Mouse (Mus musculus) midbrain, embryonic 10.5 days (tissue): ENCODE measurements at regions not wholly inside any gene's neighbourhood (a gene's known extent, or its start where the extent isn't known, plus 50 kb on each side); places are given as distances from the start of the nearest gene placed in this dataset.
"Not testable (repeated sequence)": the region's sequence is repeated elsewhere in the genome, so short reads cannot be mapped to it uniquely, and the experiment has no call there.

Experiments used
- DNase-seq: peaks from one replicate; pipeline ENCODE4 v3.0.0-alpha.2; 2017; ENCODE audit warnings: low spot score
- H3K27ac ChIP-seq: fragments of 300-500 bp; sonication (generic); replicated peaks from 2 replicates; pipeline ENCODE4 v1.5.1; 2016; ENCODE audit warnings: mild to moderate bottlenecking
- H3K27me3 ChIP-seq: fragments of 300-500 bp; sonication (generic); 2 replicates; pipeline ENCODE4 v1.6.1; 2016; ENCODE audit warnings: low read depth, mild to moderate bottlenecking; ENCODE audit not compliant: poor library complexity, severe bottlenecking
- H3K36me3 ChIP-seq: fragments of 300-500 bp; sonication (generic); 2 replicates; pipeline ENCODE4 v1.6.1; 2016; ENCODE audit warnings: mild to moderate bottlenecking, moderate library complexity
- H3K4me1 ChIP-seq: fragments of 300-500 bp; sonication (generic); 2 replicates; pipeline ENCODE4 v1.6.1; 2016
- H3K4me3 ChIP-seq: fragments of 300-500 bp; sonication (generic); 2 replicates; pipeline ENCODE4 v1.5.1; 2016; ENCODE audit warnings: mild to moderate bottlenecking, moderate library complexity
- H3K9me3 ChIP-seq: fragments of 300-500 bp; sonication (generic); replicated peaks from 2 replicates; pipeline ENCODE4 v1.6.1; 2016; ENCODE audit warnings: mild to moderate bottlenecking
- WGBS: fragments of 180-500 bp; shearing (Covaris S2); methylation state at CpG from one replicate; pipeline ENCODE4 v1.1.7; 2016; 5-methylcytosine and 5-hydroxymethylcytosine counted together

DNA sequence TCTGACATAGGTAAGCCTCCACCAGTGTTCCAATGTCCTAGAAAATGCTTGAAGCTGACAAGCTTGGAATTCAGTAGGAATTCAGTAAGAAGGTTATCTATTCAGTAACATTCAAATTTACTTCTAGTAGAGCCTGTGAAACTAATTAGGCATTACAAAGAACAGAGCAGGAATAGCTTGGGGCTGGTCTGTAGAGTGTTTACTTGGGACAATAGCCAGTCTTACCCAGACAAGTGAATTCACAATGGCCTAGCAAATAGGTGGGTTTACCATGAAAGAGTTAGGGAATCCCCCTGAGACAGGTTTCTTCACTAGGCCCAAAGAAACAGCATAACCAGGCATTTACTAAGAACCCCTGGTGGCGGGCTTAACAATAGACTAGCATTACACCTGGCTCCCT is 212.5 kb upstream of the Fbxl4 start:
- H3K27me3 ChIP-seq, H3K27ac ChIP-seq, H3K36me3 ChIP-seq, H3K4me1 ChIP-seq, DNase-seq, H3K9me3 ChIP-seq, H3K4me3 ChIP-seq: not testable (repeated sequence)
- WGBS = 88% methylated on average over 1 of the region's 1 CpGs

DNA sequence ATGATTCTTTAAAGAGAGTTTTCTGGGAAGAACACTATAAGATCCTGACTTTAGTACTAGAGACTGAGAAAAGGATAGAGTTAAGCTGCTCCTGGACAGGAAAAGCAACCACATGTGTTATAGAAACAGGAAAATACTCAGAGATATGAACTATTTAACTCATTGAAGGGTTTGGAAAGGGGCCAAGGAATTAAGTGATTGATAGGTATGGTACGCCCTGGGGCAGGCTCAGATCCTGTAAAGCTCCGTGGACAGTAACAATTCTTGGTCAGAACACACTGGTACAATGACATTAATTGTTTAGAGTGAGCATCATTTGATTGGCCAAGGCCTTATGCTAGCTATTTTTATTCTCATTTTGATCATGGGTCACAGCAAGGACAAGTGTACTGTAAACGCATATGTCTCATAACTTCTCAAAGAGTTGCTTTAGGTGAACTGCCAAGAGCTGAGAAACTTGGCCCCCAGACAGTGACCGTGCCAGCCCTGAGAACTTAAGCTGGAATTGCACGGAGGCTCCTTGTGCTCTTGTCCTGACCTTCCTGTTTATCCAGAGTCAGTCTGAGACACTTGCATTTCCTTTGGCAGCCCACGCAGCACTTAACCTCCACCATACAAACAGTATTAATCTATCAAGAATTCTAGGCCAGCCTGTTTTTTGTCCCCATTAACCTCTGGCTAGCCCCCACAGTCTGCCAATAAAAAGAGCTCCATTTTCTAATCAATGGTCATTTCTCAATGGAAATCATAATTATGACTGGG is 210.5 kb upstream of the Fbxl4 start:
- Histone ChIP-seq H3K27me3 (peaks cover 5% of the 10 kb centered on the region), H3K36me3 (no peaks in the 10 kb centered on the region), H3K4me3 (no peak overlapping the region), H3K9me3 (no peaks in the 10 kb centered on the region), H3K4me1 (peaks cover 5% of the 10 kb centered on the region), H3K27ac (no peak overlapping the region)
- 82% methylated on average over 6 of the region's 6 CpGs for WGBS
- DNase-seq = no peak

DNA sequence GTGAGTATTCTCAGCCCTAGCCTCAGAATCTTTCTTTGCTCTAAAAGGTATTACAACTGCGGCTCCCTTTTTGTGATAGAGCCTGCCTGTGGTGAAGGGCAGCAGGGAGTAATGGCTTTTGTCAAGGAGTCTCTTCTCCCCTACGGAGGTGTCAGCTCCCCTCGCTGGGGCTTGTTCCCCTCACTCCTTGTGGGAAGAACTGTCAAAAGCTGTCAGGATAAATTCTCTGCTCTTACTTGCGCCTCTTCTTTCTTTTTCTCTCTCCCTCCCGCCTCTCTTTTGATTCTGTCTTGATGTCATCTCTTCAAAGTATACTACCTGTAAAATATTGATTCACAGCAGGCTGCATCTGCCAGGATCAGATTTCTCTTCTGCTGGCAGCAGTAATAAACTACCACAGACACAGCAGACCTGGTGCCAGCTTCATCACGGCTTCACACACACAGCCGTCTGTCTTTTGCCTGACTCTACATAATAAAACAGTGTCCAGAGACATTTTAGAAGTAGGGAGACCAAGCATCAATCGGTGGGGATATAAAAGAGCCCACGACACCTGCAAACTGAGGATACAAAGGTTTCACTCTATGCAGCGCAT is 205.3 kb upstream of the Fbxl4 start:
- Histone ChIP-seq H3K4me1 (peaks cover 13% of the 10 kb centered on the region), H3K4me3 (no peak overlapping the region), H3K36me3 (no peaks in the 10 kb centered on the region), H3K27me3 (peaks cover 18% of the 10 kb centered on the region), H3K9me3 (no peaks in the 10 kb centered on the region), H3K27ac (no peak overlapping the region)
- DNase-seq = no peak
- 27% methylated on average over 10 of the region's 10 CpGs for WGBS

DNA sequence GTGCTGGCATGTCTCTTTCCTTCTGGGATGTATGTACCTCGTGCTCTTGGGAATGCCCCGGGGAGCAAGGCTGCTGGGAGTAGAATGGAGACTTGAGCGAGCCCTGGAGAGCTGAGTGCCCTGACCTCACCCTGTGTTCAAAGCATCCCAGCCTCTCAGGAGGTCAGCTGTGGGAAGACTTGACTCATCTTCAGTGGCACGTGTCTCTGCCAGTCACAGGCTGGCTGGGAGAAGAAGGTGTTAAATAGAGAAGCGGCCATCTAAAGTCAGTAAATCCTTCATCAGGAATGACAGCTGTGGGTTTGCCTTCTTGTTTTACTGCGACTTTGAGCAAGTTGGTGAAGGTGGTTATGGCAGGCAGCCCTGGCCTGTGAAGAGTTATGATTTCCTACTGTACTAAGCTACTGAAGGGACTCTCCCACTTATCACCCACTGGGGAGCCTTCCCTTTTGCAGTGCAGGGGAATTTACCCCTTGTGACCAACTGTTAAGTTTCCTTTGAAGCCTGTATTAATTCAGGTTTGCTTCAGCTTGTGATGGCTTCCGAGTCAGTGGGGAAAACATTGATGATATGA is 204.3 kb upstream of the Fbxl4 start:
- Histone ChIP-seq H3K9me3 (no peaks in the 10 kb centered on the region), H3K36me3 (no peaks in the 10 kb centered on the region), H3K4me3 (no peak overlapping the region), H3K27ac (no peak overlapping the region), H3K4me1 (peaks cover 13% of the 10 kb centered on the region), H3K27me3 (peaks cover 18% of the 10 kb centered on the region)
- 42% methylated on average over 7 of the region's 7 CpGs for WGBS
- no peak for DNase-seq

DNA sequence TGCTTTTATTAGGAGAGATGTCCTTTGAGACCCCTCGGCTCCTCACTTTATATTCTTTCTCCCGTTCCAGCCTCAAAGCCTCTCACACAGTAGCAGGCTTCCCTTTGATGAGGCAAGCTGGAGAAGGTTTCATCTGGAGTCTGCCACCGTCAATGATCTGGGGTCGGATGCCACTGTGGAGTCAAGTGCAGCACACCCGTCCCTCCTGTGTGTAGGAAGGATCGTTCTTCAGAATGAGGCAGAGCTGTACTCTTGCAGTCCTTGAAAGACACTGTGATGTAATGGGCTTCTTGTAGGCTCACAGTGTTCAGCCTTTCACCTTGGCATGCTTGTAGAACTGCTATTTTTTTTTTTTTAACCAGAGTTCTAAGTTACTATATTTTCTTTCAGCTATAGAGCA is 203.7 kb upstream of the Fbxl4 start:
- Histone ChIP-seq H3K27ac (no peak overlapping the region), H3K27me3 (peaks cover 18% of the 10 kb centered on the region), H3K36me3 (no peaks in the 10 kb centered on the region), H3K9me3 (no peaks in the 10 kb centered on the region), H3K4me3 (no peak overlapping the region), H3K4me1 (peaks cover 13% of the 10 kb centered on the region)
- DNase-seq = no peak
- 72% methylated on average over 6 of the region's 6 CpGs for WGBS

DNA sequence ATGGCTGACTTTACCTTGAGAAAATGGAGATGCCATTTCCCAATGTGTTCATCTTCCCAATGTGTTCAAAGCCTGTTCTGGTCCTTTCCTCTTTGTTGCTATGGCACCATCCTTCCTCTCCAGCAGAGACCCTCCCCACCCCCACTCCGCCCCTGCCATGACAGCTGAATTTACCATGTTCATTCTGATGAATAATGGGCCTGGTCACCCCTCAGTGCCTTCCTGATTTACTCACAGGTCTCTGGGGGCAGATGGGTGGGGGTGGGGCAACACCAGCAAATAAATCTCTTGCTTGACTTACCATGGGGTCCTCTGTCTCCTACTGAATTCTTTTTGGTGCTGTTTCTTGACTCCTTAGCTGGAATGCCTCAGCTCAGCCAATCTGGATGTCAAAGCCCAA is 170.9 kb upstream of the Fbxl4 start:
- H3K27ac ChIP-seq = no peak overlapping the region
- no peaks in the 10 kb centered on the region for H3K27me3 ChIP-seq
- WGBS = 50% methylated on average over 1 of the region's 1 CpGs
- peak; percentile 33 for DNase-seq
- no peak overlapping the region for H3K4me3 ChIP-seq
- no peaks in the 10 kb centered on the region for H3K9me3 ChIP-seq
- H3K4me1 ChIP-seq = peaks cover 12% of the 10 kb centered on the region
- H3K36me3 ChIP-seq = no peaks in the 10 kb centered on the region

DNA sequence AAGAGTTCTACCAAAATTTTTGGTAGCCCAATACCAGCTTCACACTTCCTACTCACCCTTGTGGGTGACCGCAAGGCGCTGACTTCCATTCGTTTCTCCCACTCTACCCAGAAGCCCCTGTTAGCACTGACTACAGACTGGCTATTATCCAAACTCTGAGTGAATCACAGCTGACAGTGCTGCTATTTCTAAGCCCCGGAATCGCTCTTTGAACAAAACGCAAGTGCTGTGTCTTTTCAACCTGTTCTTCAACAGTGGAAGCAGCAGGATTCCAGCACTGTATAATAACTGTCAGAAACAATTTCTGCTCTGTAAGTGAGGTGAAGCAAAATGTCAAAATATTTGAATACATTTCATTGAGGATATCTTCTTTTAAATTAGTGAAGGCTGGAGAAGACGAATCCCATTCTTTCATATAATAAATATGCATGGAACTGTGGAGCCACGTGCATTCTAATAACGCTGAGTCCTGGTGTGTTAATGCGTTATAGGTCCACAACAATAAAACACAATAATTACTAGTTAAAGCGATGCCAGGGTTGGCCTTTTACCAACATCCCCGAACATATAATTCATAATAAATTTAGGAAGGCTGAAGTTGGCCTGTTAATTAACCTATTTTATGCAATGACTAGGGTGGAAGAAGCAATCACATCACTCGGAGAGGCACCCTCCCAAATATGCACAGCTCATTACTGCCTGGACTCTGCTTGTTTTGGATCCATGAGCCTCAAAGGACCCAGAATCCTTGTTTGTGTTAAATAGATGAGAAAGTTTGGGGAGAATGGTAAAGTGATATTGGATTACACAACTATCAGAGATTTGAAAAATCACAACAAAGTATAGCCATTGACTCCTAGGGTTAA is 169.0 kb upstream of the Fbxl4 start:
- DNase-seq = no peak
- Histone ChIP-seq H3K4me3 (no peak overlapping the region), H3K36me3 (no peaks in the 10 kb centered on the region), H3K27me3 (no peaks in the 10 kb centered on the region), H3K9me3 (no peaks in the 10 kb centered on the region), H3K27ac (no peak overlapping the region), H3K4me1 (peaks cover 12% of the 10 kb centered on the region)
- 90% methylated on average over 13 of the region's 13 CpGs for WGBS

DNA sequence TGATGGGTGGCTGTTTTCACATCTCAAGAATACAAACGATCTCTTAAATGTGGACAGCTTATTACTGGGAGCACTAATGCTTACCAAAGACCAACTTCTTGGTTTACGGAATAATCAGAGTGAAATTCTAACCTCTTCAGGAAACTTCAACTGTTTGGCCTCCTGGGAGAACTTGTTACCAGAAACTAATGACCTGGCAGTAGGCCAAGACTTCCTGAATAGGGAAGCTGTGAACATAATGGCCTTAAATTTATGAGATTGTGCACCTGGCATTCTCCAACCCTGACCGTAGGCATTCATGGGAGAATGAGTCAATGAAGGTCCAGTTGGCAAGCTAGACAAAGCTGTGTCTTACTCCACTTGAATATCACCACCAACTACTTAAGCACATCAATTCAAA is 160.8 kb upstream of the Fbxl4 start:
- no peak overlapping the region for H3K4me3 ChIP-seq
- DNase-seq = no peak
- H3K9me3 ChIP-seq = peaks cover 9% of the 10 kb centered on the region; the same call in 1 of the 2 replicates
- H3K27me3 ChIP-seq = no peaks in the 10 kb centered on the region
- no peaks in the 10 kb centered on the region for H3K36me3 ChIP-seq
- H3K27ac ChIP-seq = no peak overlapping the region
- H3K4me1 ChIP-seq = no peaks in the 10 kb centered on the region
- WGBS = 94% methylated on average over 3 of the region's 3 CpGs

DNA sequence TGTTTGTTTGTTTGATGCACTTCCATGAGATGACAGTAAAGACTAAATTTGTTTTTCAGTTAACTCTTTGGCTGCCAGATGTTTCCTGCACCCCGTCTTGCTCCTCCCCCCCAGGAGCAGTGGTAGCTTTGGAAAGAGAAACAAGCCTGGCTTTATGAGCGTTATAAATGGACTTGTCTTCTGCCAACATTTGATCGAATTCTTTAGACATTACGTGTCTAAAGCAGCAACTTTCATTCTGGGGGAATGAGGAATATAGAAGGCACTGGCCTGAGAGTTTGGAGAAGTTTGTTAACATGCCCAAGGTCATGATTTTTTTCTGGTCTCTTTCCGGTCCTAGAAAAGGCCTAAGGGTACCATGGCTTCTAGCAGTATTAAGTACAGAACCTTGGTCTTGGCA is 148.8 kb upstream of the Fbxl4 start:
- no peak overlapping the region for H3K4me3 ChIP-seq
- no peak for DNase-seq
- WGBS = 91% methylated on average over 5 of the region's 5 CpGs
- no peaks in the 10 kb centered on the region for H3K9me3 ChIP-seq
- H3K36me3 ChIP-seq = no peaks in the 10 kb centered on the region
- H3K27me3 ChIP-seq = no peaks in the 10 kb centered on the region
- H3K4me1 ChIP-seq = no peaks in the 10 kb centered on the region
- H3K27ac ChIP-seq = no peak overlapping the region

DNA sequence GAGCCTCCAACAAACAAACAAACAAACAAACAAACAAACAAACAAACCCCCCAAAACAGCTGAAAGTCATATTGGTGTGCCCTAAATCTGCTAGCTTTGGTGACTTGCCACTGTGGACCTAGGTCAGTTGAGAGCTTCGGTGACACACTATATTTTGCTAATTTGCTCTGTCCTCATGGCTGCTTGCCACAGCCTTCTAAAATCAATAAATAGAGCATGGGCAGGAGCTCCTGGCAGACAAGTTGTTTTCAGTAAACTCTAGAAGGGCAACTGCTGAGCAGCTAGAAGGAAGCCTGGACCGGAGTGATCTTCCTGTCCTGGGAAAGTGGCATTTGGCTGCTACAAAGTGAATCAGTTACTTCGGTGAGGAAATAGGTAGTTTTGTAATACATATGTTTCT is 119.7 kb upstream of the Fbxl4 start:
- WGBS = 85% methylated on average over 3 of the region's 3 CpGs
- Histone ChIP-seq H3K4me3 (no peak overlapping the region), H3K9me3 (no peaks in the 10 kb centered on the region), H3K27me3 (no peaks in the 10 kb centered on the region), H3K27ac (no peak overlapping the region), H3K36me3 (no peaks in the 10 kb centered on the region), H3K4me1 (peaks cover 8% of the 10 kb centered on the region)
- no peak for DNase-seq

DNA sequence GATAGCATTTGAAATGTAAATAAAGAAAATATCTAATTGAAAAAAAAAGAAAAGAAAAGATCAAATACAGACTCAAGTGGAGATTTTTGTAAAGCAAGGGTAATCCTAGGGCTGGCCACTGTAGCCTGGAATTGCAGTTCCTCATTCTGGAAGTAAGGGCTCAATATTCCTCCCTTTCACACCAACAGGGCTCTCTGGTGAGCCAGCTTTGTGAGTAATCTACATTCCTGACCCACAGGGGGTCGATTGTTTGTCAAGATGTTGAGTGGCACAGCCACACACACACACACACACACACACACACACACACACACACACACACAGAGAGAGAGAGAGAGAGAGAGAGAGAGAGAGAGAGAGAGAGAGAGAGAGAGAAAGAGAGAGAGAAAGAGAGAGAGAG is 107.1 kb upstream of the Fbxl4 start:
- not testable (repeated sequence) for H3K4me3 ChIP-seq, H3K4me1 ChIP-seq, DNase-seq, H3K27me3 ChIP-seq, H3K36me3 ChIP-seq, H3K9me3 ChIP-seq, H3K27ac ChIP-seq
- WGBS = 17% methylated on average over 1 of the region's 1 CpGs

DNA sequence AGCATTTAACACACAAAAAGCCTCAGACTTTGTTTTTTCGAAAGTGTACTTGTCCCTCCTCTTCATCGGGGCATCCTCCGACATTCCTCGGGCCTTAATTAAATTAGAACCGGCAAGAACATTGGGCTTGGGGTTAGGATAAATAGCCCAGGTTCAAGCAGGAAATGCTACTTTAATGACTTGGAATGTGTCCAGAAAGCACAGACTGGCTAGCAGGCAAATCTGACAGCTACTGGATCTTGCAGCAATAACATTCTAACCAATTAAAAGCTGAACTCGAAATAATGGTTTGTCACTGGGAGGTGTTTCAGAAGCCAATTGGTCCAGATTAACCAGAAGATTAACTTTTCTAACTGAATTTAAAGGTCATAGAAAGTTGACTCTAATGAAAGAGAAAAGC is 93.4 kb upstream of the Fbxl4 start:
- no peaks in the 10 kb centered on the region for H3K9me3 ChIP-seq
- H3K27me3 ChIP-seq = no peaks in the 10 kb centered on the region
- WGBS = 72% methylated on average over 6 of the region's 6 CpGs
- no peak for DNase-seq
- no peak overlapping the region for H3K4me3 ChIP-seq
- no peak overlapping the region for H3K27ac ChIP-seq
- no peaks in the 10 kb centered on the region for H3K4me1 ChIP-seq
- no peaks in the 10 kb centered on the region for H3K36me3 ChIP-seq

DNA sequence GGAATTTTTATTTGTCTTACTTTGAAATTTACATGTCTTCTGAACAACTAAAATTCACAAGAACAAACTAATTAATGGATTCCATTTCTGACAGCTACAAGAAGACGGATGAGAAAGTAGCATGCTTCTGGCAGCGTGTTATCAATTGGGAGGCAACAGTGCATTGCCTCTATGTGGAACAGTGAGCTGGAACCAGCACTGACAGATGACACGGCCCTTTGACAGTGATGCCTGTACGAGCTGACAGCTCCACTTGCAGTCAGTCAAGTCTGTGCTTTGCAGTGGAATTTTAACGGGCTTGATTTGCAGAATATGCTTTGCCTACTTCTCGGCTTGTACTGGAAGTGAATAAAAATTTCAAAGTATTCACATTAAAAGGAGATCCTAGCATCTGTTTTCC is 88.3 kb upstream of the Fbxl4 start:
- Histone ChIP-seq H3K36me3 (no peaks in the 10 kb centered on the region), H3K27me3 (no peaks in the 10 kb centered on the region), H3K9me3 (no peaks in the 10 kb centered on the region), H3K27ac (no peak overlapping the region), H3K4me3 (no peak overlapping the region), H3K4me1 (no peaks in the 10 kb centered on the region)
- WGBS = 75% methylated on average over 6 of the region's 6 CpGs
- DNase-seq = no peak
